Mouse (Mus musculus) hindbrain, embryonic 13.5 days (tissue): Measurements from ENCODE around the gene Ackr3. TPM values are rescaled to one million over a fixed set of nuclear protein-coding genes. Genes with fewer than 3 reads are reported as not detected.

Source experiments
- ATAC-seq: fragments of 200-750 bp; cut with Nextera tagmentation; 2 replicates; pipeline ENCODE4 v1.8.0; 2017; ENCODE audit warnings: moderate TSS enrichment; ENCODE audit not compliant: low FRiP score
- H3K27ac ChIP-seq: fragments of 300-500 bp; sonication (generic); 2 replicates; pipeline ENCODE4 v1.5.1; 2015; ENCODE audit warnings: inconsistent platforms, mild to moderate bottlenecking, moderate library complexity
- H3K27me3 ChIP-seq: fragments of 300-500 bp; sonication (generic); 2 replicates; pipeline ENCODE4 v1.6.1; 2015; ENCODE audit warnings: mild to moderate bottlenecking, inconsistent platforms
- H3K36me3 ChIP-seq: fragments of 300-500 bp; sonication (generic); 2 replicates; pipeline ENCODE4 v1.6.1; 2015; ENCODE audit warnings: mild to moderate bottlenecking, inconsistent platforms
- H3K4me1 ChIP-seq: fragments of 300-500 bp; sonication (generic); replicated peaks from 2 replicates; pipeline ENCODE4 v1.6.1; 2015; ENCODE audit warnings: inconsistent platforms
- H3K4me2 ChIP-seq: fragments of 300-500 bp; sonication (generic); 2 replicates; pipeline ENCODE4 v1.6.1; 2015; ENCODE audit warnings: inconsistent platforms, mild to moderate bottlenecking, moderate library complexity
- H3K4me3 ChIP-seq: fragments of 300-500 bp; sonication (generic); 2 replicates; pipeline ENCODE4 v1.5.1; 2015; ENCODE audit warnings: mild to moderate bottlenecking, inconsistent platforms
- H3K9ac ChIP-seq: fragments of 300-500 bp; sonication (generic); 2 replicates; pipeline ENCODE4 v1.6.1; 2015; ENCODE audit warnings: mild to moderate bottlenecking, inconsistent platforms
- H3K9me3 ChIP-seq: fragments of 300-500 bp; sonication (generic); 2 replicates; pipeline ENCODE4 v1.6.1; 2016; ENCODE audit warnings: inconsistent platforms
- WGBS: fragments of 180-500 bp; shearing (Covaris S2); methylation state at CpG from one replicate; pipeline ENCODE4 v1.1.7; 2015; 5-methylcytosine and 5-hydroxymethylcytosine counted together
- polyA plus RNA-seq: library from polyadenylated mRNA; unstranded; fragments of >200 nt; fragmentation: Nextera tagmentation; extraction: Ambion mirVana; gene quantifications from 2 replicates; pipeline ENCODE4 v1.2.1, GENCODE M21; 2015

Ackr3 gene
- 13.1 and 13.9 TPM in 2 replicates for polyA plus RNA-seq

DNA sequence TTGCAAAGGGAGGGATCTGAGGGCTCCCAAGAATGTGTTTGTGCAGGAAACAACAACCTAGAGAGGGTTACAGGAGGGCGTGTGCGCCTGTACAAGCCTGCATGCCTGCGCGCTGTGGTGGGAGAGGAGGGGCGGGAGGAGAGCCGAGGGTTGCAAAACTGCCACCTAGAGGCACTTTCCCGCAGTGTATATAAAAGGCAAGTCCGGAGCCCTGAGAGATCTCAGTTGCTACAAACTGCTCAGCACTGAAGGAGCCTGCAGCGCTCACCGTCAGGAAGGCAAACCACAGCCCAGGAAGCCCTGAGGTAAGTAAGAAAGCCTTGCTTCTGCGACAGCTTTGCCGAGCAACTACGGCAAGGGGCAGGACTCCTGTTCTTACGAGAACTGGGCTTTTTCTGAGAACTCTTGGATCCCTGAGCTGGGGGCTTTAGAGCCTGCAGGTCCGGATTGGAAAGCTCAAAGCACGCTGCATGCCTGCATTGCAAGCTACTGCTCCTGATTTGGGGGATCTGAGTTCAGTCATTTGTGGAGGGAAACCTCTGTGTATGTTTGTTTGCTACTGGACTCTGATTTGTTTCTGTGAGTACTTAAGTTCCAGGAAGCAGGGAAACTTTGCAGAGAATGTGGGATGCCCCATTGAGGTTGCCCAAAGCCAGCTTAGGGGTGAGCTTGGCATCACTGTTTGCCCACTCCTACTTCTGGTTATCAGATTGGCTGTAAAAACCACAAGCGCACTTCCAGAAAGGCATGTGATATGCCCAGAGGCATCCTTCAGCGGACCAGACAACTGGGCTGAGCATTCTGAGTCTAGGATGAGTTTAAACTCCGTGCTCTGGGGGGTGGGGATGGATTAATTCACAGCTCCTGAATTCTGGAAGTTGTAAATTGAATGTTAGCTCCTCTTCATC is at the start of gene Ackr3:
Ackr3 (plus strand) TSS at position 198 of the 908 bp plus-strand sequence.
- H3K4me1 ChIP-seq, result peaks cover 69% of the 10 kb centered on the region
- peak within 1 kb of the TSS; percentile 54 for H3K4me3 ChIP-seq
- peak within 1 kb of the TSS; percentile 64 for H3K4me2 ChIP-seq
- H3K27me3 ChIP-seq, result peaks cover 27% of the 10 kb centered on the region
- peak within 1 kb of the TSS; percentile 81 for H3K27ac ChIP-seq
- peak; percentile 79 for ATAC-seq
- WGBS, result under 1% methylated on average over 19 of the region's 19 CpGs
- H3K9me3 ChIP-seq, result no peaks in the 10 kb centered on the region
- H3K36me3 ChIP-seq, result no peaks in the 10 kb centered on the region
- H3K9ac ChIP-seq, result peak within 1 kb of the TSS; percentile 76

DNA sequence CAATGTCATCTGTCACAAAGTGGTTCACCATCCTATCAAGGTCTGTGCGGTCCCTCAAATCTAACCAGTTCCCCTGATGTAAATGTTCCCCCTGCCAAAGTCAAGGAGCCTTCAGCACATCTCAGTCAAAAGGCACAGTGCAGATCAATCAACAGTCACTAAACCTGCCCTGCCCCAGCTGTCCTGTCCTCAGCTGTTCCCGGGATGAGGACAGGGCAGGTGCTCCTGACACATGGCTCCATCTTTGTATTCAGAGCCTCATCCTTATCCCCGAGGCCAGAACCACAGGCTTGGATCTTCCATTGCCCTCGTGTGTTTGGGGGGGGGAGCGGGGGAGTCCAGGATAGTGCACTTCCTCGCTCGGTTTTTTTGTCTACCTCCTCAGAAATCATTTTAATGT is 47.2 kb upstream of the Ackr3 start:
- ATAC-seq, result no peak
- peaks cover 20% of the 10 kb centered on the region for H3K4me1 ChIP-seq
- WGBS, result 60% methylated on average over 7 of the region's 7 CpGs
- no peak overlapping the region for H3K27ac ChIP-seq
- no peak overlapping the region for H3K9ac ChIP-seq
- H3K27me3 ChIP-seq, result 0 out of 2 replicates have a peak, but pooled peaks cover 8% of the 10 kb centered on the region
- H3K9me3 ChIP-seq, result no peaks in the 10 kb centered on the region
- H3K4me3 ChIP-seq, result no peak overlapping the region
- no peak overlapping the region for H3K4me2 ChIP-seq
- H3K36me3 ChIP-seq, result no peaks in the 10 kb centered on the region

DNA sequence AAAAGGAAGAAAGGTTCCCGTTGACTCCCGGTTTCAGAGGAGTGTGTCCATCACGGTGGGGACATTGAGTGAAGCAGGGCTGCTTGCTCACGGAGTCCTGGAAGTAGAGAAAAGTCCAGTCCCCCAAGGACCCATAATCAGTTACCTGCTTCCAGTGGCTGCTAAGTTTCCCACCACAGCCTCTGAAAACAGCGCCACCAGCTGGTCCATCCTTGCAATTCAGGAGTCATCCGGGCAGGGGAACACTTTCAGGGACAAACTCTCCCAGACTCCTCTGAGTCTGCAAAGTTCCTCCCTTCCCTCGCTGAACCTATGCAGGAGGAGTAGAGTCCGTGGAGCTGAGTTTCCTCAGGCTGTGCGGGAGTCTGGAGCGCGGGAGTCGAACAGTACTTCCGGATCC is 43.9 kb upstream of the Ackr3 start:
- Histone ChIP-seq H3K9me3 (no peaks in the 10 kb centered on the region), H3K27me3 (0 out of 2 replicates have a peak, but pooled peaks cover 1% of the 10 kb centered on the region)
- WGBS, result 40% methylated on average over 13 of the region's 13 CpGs

DNA sequence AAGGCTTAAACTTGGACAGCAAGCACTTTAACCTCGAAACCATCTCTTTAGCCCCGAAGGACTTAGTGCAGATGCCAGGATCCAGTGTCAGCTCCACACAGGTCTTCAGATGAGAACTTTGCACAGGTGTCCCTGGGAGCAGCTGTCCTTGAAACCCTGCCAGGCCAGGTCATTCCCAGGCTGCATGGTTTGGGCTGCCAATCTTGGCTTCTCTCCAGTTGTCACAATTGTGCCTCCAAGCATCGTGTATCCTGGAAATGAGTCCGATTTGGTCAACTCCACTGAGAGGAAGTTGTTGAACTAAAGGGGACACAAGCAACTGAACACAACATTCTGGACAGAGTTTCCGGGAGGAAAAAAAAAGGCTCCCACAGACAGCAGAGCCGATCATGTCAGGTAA is 42.2 kb upstream of the Ackr3 start:
- H3K4me3 ChIP-seq, result no peak overlapping the region
- peaks cover 24% of the 10 kb centered on the region for H3K4me1 ChIP-seq
- H3K27me3 ChIP-seq, result no peaks in the 10 kb centered on the region
- no peaks in the 10 kb centered on the region for H3K36me3 ChIP-seq
- H3K27ac ChIP-seq, result no peak overlapping the region
- WGBS, result 75% methylated on average over 6 of the region's 6 CpGs
- H3K9me3 ChIP-seq, result no peaks in the 10 kb centered on the region
- H3K4me2 ChIP-seq, result no peak overlapping the region
- H3K9ac ChIP-seq, result no peak overlapping the region
- no peak for ATAC-seq

More for the DNA sequence above, 43.9 kb upstream of the Ackr3 start:
- no peak for ATAC-seq
- Histone ChIP-seq H3K4me2 (no peak overlapping the region), H3K36me3 (no peaks in the 10 kb centered on the region), H3K4me3 (no peak overlapping the region), H3K9ac (no peak overlapping the region), H3K27ac (no peak overlapping the region), H3K4me1 (peaks cover 25% of the 10 kb centered on the region)

DNA sequence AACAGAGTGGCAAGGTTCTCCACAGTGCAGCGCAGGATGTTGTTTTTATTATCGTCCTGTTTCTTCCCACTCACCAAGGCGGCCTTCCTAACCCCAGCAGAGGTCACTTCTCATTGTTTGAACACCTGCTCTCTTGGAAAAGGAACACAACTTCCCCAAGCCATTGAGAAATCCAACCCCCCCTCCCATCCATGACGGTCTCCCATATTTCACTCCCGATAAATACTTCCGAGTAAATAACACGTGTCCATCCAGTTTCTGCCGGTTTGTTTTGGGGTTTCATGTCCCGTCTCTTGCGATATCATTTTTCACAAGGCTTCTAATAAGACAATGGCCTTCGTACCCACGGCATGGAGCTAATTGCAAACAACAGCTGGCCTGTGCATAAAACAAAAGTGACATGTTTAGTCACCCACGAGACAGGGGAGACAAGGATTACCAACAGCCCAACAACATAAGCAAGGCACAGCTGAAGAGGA is 41.4 kb upstream of the Ackr3 start:
- ATAC-seq, result no peak
- WGBS, result 29% methylated on average over 13 of the region's 13 CpGs
- no peaks in the 10 kb centered on the region for H3K27me3 ChIP-seq
- no peak overlapping the region for H3K27ac ChIP-seq
- H3K4me2 ChIP-seq, result no peak overlapping the region
- peaks cover 23% of the 10 kb centered on the region for H3K4me1 ChIP-seq
- H3K9ac ChIP-seq, result no peak overlapping the region
- no peaks in the 10 kb centered on the region for H3K9me3 ChIP-seq
- no peaks in the 10 kb centered on the region for H3K36me3 ChIP-seq
- H3K4me3 ChIP-seq, result no peak overlapping the region

DNA sequence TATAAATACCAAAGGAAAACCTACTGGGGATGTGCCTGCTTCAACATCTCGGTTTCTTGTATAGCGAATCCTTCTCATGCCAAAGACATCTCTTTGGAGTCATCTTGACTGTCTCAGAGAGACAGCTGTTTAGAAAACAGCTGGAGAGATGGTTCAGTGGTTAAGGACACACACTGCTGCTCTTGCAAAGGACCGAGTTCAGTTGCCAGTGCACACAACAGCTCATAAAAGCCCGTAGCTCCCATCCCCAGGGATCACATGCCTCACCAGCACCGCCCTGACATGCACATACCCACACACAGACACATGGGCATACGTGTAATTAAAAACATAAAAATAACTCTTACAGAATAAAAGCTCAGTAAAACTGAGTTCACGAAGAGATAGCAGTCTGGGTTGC is 40.6 kb upstream of the Ackr3 start:
- Histone ChIP-seq H3K36me3 (no peaks in the 10 kb centered on the region), H3K27ac (no peak overlapping the region)

DNA sequence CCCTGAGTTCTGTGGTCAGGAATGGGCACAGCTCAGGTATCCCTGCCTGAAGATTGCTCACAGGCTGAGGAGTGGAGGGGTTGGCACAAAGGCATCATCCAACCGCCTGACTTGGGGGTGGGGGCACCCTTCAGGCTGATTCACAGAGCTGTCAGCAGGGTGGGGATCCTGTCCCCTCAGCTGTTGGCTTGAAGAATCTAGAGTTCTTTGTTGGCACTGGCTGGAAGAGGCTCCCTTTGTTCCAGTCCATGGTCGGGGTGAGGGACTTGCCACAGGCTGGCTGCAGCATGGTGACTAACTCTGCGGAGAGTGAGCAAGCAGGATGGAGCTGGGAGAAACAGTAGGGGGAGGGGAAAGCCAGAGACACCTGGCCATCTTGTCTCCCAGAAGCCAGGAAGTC is 39.5 kb upstream of the Ackr3 start:
- Histone ChIP-seq H3K4me2 (no peak overlapping the region), H3K9me3 (no peaks in the 10 kb centered on the region), H3K27ac (no peak overlapping the region), H3K36me3 (no peaks in the 10 kb centered on the region), H3K27me3 (no peaks in the 10 kb centered on the region), H3K4me3 (no peak overlapping the region), H3K9ac (no peak overlapping the region), H3K4me1 (peaks cover 23% of the 10 kb centered on the region)
- peak; percentile 43; the same call in 1 of the 2 replicates for ATAC-seq
- WGBS, result 37% methylated on average over 3 of the region's 3 CpGs

More for the DNA sequence above, 40.6 kb upstream of the Ackr3 start:
- Histone ChIP-seq H3K4me2 (no peak overlapping the region), H3K4me1 (peaks cover 23% of the 10 kb centered on the region), H3K9me3 (no peaks in the 10 kb centered on the region), H3K27me3 (no peaks in the 10 kb centered on the region), H3K9ac (no peak overlapping the region), H3K4me3 (no peak overlapping the region)
- ATAC-seq, result no peak
- 74% methylated on average over 7 of the region's 7 CpGs for WGBS

DNA sequence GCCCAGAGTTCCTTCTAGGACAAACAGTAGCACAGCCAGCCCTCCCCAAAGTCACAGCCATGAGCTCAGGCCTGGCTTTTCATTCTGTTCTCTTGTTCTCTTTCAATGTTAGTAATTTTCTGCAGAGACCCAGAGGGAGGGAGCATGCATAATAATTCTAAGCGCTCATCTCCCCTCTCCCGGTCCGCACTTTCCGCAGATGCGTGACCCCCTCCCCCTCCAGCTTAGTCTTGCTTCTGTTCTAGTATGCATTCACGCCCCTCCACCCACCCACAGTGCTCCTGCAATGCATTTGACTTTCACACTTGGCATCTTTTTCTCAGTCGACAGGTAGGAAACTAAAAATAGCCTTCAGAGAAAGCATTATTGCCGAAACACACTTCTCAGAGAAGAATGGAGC is 29.4 kb upstream of the Ackr3 start:
- Histone ChIP-seq H3K9me3 (no peaks in the 10 kb centered on the region), H3K4me1 (peaks cover 12% of the 10 kb centered on the region), H3K27me3 (no peaks in the 10 kb centered on the region), H3K36me3 (no peaks in the 10 kb centered on the region), H3K4me3 (no peak overlapping the region), H3K4me2 (no peak overlapping the region), H3K9ac (no peak overlapping the region), H3K27ac (no peak overlapping the region)
- ATAC-seq, result no peak
- WGBS, result 38% methylated on average over 8 of the region's 8 CpGs

DNA sequence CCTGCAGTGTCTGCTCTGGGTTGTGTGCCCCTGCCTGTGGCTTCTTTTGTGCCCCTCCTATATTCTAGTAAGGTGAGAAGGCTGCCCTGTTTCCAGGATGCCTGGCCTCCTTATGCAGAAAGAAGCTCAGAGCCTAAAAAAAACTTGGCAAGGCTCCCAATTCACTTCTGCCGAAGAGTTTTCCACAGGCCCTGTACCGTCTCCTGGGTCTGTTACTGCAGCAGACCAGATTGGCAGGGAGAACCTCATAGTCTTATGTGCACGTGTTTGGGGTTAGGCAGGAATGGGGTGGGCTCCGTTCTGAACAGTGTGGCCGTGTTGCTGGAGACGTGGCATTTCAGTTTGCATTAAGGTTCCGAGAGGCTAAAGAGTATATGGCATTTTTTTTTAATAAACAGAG is 27.6 kb upstream of the Ackr3 start:
- peaks cover 12% of the 10 kb centered on the region for H3K4me1 ChIP-seq
- H3K27me3 ChIP-seq, result no peaks in the 10 kb centered on the region
- no peak overlapping the region for H3K4me2 ChIP-seq
- H3K27ac ChIP-seq, result no peak overlapping the region
- no peak overlapping the region for H3K9ac ChIP-seq
- no peak overlapping the region for H3K4me3 ChIP-seq
- H3K9me3 ChIP-seq, result no peaks in the 10 kb centered on the region
- no peak for ATAC-seq
- 68% methylated on average over 7 of the region's 7 CpGs for WGBS
- no peaks in the 10 kb centered on the region for H3K36me3 ChIP-seq

DNA sequence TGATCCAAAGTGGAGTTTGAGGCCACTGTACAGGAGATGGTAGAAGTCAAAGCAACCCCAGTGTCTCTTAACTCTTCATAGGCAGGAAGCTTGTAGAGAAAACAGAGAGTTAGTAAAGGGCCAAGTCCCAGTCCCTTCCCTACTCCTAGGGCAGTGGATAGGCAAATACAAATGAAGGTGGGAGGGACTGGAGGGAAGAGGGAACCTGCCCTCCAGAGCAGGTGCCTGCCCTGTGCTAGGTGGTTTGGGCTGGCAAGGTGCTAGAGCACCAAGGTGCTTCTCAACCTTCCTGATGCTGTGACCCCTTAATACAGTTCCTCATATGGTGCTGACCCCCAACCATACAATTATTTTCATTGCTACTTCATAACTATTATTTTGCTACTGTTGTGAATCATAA is 26.2 kb upstream of the Ackr3 start:
- Histone ChIP-seq H3K4me1 (peaks cover 12% of the 10 kb centered on the region), H3K27ac (no peak overlapping the region), H3K4me3 (no peak overlapping the region), H3K36me3 (no peaks in the 10 kb centered on the region), H3K27me3 (0 out of 2 replicates have a peak, but pooled peaks cover 6% of the 10 kb centered on the region), H3K9me3 (no peaks in the 10 kb centered on the region), H3K4me2 (no peak overlapping the region), H3K9ac (no peak overlapping the region)
- ATAC-seq, result no peak

DNA sequence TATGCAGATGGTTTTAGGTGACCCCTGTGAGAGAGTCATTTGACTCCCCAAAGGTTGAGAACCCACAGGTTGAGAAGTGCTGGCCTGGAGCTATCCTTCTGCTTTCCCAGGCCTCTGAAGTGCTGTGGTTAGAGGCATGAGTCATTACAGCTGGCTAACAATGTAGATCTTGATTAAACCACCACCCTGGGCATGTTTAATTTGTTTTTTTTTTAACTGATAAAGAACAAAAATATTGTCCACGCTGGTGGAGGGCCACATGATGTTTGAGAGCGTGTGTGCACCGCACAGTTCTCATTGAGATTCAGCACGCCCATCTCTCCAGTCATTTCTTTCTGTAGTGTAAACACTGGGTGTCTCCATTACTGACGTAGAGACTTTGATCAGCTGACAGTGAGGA is 25.8 kb upstream of the Ackr3 start:
- H3K36me3 ChIP-seq, result no peaks in the 10 kb centered on the region
- 76% methylated on average over 5 of the region's 5 CpGs for WGBS
- no peak overlapping the region for H3K4me3 ChIP-seq
- 0 out of 2 replicates have a peak, but pooled peaks cover 6% of the 10 kb centered on the region for H3K27me3 ChIP-seq
- no peak for ATAC-seq
- H3K4me2 ChIP-seq, result no peak overlapping the region
- H3K9me3 ChIP-seq, result no peaks in the 10 kb centered on the region
- H3K27ac ChIP-seq, result no peak overlapping the region
- H3K4me1 ChIP-seq, result peaks cover 12% of the 10 kb centered on the region
- H3K9ac ChIP-seq, result no peak overlapping the region

DNA sequence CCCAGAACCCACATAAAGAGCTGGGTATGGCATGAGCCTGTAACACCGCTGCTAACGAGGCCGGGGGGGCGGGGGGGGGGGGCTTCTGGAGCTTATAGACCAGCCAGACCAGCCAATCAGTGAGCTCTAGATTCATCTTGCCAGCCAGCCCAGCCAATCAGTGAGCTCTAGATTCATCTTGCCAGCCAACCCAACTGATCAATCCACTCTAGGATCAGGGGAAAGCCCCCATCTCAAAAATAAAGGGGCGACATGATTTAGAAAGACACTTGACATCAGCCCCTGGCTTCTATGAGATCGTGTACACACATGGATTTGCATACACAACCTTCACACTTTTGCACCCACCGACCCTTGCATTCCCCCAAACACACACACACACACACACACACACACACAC is 23.3 kb upstream of the Ackr3 start:
- H3K4me3 ChIP-seq, result no peak overlapping the region
- H3K36me3 ChIP-seq, result no peaks in the 10 kb centered on the region
- H3K4me2 ChIP-seq, result no peak overlapping the region
- ATAC-seq, result no peak
- H3K9ac ChIP-seq, result no peak overlapping the region
- H3K27ac ChIP-seq, result no peak overlapping the region
- WGBS, result 86% methylated on average over 6 of the region's 7 CpGs
- no peaks in the 10 kb centered on the region for H3K9me3 ChIP-seq
- H3K4me1 ChIP-seq, result peaks cover 6% of the 10 kb centered on the region; the same call in 1 of the 2 replicates
- 0 out of 2 replicates have a peak, but pooled peaks cover 6% of the 10 kb centered on the region for H3K27me3 ChIP-seq
